Mouse (Mus musculus) layer of hippocampus, adult 9-10 months (tissue): ENCODE measurements around the gene Tgfb2.

ENCODE experiments used
- DNase-seq: peaks from one replicate; pipeline ENCODE4 v3.0.0; 2022; ENCODE audit warnings: low spot score

The Tgfb2 gene

GRCm38 (mm10) chr1:186702391-186703255 lies 3.2 kb downstream of the Tgfb2 start:
- no peak for DNase-seq

- no peak for DNase-seq
Measured at GRCm38 (mm10) chr1:186701206-186701905, 4.4 kb downstream of the Tgfb2 start.

DNA sequence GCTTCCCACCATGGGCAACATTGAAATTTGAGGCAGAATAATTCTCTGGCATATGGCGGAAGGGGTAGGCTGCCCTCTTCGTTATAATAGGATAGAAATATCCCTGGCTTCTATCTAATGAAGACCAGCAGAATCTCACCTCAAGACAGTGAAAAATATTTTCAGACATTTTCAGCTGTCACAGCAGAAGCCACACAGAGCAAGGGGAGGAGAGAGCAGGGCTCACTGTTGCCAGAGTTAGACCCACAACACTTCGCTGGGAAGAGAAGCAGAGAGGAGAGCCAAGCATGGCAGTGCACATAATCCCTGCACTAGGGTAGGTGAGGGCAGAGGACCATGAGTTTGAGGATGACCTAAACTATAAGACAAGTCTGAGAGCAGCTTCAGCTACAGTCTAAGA lies 5.3 kb downstream of the Tgfb2 start:
- no peak for DNase-seq

GRCm38 (mm10) chr1:186698583-186699338 lies 7.0 kb downstream of the Tgfb2 start:
- no peak for DNase-seq

GRCm38 (mm10) chr1:186696231-186696630 lies 9.6 kb downstream of the Tgfb2 start:
- DNase-seq, result no peak

- no peak for DNase-seq
Measured at GRCm38 (mm10) chr1:186695361-186695760, 10.4 kb downstream of the Tgfb2 start.

DNA sequence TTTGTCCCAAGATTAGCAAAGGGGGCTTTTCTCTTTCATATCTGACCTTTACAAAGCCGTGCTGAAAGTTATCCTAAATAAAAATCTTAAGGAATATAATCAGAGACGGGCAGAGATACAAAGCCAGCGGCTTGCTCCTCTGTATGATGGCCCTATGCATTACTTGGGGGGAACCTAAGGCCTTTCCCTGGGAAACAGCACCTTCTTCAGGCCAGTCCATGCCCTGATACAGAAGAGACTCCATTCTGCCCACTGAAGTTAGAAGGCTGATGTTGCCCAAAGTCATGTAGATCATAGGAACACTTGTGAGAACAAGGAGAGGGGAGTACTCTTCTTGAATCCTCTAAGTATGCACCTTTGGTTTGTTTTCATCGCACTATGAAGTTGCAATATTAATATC lies 13.4 kb downstream of the Tgfb2 start:
- no peak for DNase-seq

DNA sequence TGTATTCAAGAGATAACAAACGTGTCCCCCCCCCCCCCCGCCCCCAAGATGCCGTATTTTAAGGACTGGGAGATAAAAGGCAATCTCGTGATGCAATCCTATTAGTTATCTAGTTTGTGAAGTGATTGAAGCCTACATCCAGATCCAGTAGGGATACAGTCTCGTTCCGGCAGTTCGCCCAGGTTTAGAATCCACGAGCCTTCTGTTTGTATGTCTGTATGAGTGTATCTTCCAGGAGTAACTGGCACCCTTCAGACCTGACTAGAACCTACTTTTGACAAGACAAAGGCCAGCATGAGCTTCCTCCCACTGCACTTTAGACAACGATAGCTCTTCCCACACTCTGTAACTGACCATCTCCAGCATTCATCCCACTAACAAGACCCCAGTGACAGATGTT lies 14.1 kb downstream of the Tgfb2 start:
- no peak for DNase-seq

DNA sequence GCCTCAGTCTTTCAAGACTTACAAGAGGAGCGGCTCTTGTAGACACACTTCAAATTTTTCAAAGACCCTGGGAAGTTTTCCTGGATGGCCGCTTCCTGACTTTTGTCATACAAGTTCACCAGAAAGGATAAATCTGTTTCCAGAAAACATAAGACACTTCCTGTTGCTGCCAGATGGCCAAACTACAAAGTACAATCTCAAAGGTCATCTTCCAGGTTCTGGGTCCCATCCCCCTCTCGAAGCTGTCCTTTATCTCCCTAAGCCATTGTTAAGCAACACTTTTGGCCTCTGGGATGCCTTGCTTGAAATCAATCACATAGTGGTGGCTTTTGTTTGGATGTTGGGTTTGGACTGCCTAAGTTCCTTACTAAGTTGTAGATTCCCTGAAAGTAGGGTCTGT lies 21.7 kb downstream of the Tgfb2 start:
- DNase-seq, result no peak

- DNase-seq, result no peak
Measured at GRCm38 (mm10) chr1:186682606-186683005, 23.2 kb downstream of the Tgfb2 start.

GRCm38 (mm10) chr1:186677614-186678013 lies 28.2 kb downstream of the Tgfb2 start:
- no peak for DNase-seq

DNA sequence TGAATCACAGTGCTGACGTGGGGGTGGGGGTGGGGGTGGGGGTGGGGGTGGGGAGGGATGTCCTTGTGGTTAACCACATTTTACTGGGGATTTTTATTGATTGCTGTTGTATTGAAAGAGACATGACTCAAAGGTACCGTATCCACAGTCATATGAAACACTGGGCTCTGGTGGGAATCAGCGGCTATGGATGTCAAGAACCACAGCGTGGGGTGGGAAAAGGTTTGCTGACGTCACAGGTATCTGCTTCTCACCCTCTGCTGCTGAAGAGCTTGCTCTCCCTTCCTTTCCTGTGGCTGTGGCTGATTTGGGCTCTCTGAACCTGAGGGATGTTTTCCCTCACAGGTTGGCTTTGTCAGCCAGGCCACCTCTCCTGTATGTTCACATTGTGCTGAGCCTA lies 29.6 kb downstream of the Tgfb2 start:
- DNase-seq, result no peak

- no peak for DNase-seq
Measured at GRCm38 (mm10) chr1:186675263-186675662, 30.5 kb downstream of the Tgfb2 start.

GRCm38 (mm10) chr1:186674621-186675020 lies 31.2 kb downstream of the Tgfb2 start:
- no peak for DNase-seq

- no peak for DNase-seq
Measured at GRCm38 (mm10) chr1:186673166-186673565, 32.6 kb downstream of the Tgfb2 start.

DNA sequence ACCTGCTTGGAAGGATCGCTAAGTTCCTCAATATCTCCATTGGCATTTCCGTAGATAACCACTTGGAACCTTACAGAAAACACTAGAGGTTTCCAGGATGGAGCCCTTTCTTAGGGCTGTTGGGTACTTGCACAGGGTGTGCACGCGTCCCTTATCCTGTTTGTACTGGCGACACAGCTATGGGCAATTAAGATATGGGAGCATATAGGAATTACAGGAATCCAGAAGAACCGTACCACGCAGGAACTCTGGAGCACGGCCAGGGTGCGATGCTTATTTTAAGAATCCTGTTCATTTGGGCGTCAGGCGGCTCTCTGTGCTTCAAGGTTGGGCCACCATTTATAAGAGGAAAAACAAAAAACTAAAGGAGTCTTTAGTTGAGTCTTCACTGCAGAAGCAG lies 42.4 kb downstream of the Tgfb2 start:
- no peak for DNase-seq

DNA sequence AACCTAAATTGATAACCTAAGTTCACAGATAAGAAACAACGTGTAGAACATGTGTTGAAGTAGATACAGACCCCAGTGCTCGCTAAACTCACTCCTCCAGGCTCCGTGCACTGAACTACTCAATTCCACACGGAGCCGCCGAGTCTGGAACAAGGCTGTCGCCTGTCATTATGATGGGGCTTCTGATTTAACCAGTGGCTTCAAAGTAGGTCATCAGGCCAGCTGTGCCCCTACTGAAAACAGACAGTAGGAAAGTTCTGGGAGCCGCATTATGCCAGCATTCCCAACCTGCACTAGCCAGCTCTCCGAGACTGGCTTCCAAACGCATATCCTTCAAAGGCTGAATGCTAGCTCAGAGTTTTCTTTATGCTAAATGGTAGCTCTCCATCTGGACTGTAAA lies 42.8 kb downstream of the Tgfb2 start:
- no peak for DNase-seq

GRCm38 (mm10) chr1:186661206-186661921 lies 44.4 kb downstream of the Tgfb2 start:
- no peak for DNase-seq

- DNase-seq, result no peak
Measured at GRCm38 (mm10) chr1:186658783-186659182, 47.0 kb downstream of the Tgfb2 start.

DNA sequence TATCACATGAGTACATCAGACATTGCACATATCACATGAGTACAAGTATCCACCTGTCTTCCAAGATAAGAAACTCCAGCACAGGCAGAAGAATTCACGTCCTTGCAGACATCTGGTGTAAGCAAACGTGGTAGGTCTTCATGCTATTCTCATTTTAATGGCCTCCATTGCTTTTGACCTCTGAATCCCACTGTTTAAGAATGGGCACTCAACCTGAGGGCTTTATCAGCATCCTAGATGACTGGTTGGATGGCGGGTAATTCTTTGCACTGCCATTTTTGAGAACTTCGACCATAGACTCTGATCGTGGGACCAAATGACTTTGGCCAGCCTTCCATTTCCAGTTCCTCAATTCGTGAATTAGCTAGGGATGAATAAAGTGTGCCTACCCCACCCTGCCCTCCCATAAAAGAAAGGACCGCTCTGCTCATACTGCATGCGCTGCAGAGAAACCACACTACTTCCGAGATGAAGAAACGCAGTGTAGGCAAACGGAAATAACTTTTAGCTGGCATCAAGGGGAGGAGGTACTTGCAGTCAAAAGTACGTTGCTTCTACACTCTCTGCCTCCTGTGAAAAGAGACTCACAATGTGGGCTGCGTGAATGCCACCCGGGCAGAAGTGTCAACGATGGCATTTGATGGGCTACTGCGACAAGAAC lies 48.1 kb downstream of the Tgfb2 start:
- no peak for DNase-seq

GRCm38 (mm10) chr1:186656732-186657329 lies 49.0 kb downstream of the Tgfb2 start:
- no peak for DNase-seq
